Mouse (Mus musculus) midbrain, postnatal 0 days (tissue): Measurements from ENCODE around the gene Rps6kb2. TPM values are rescaled to one million over a fixed set of nuclear protein-coding genes. Genes with fewer than 3 reads are reported as not detected.

ENCODE experiments used
- ATAC-seq: fragments of 200-750 bp; cut with Nextera tagmentation; 2 replicates; pipeline ENCODE4 v1.8.0; 2017; ENCODE audit warnings: moderate number of reproducible peaks, mild to moderate bottlenecking, moderate TSS enrichment, moderate library complexity; ENCODE audit not compliant: low FRiP score
- DNase-seq: peaks from one replicate; pipeline ENCODE4 v3.0.0-alpha.2; 2015; ENCODE audit warnings: low spot score
- H3K27ac ChIP-seq: fragments of 300-500 bp; sonication (generic); 2 replicates; pipeline ENCODE4 v1.5.1; 2014; ENCODE audit warnings: low read depth, mild to moderate bottlenecking, low read length, mixed read lengths
- H3K27me3 ChIP-seq: fragments of 300-500 bp; sonication (generic); 2 replicates; pipeline ENCODE4 v1.6.1; 2014; ENCODE audit warnings: low read length, control low read depth, mixed read lengths; ENCODE audit not compliant: insufficient read depth
- H3K36me3 ChIP-seq: fragments of 300-500 bp; sonication (generic); 2 replicates; pipeline ENCODE4 v1.6.1; 2014; ENCODE audit warnings: low read length, control low read depth, mixed read lengths; ENCODE audit not compliant: insufficient read depth
- H3K4me1 ChIP-seq: fragments of 300-500 bp; sonication (generic); 2 replicates; pipeline ENCODE4 v1.6.1; 2014; ENCODE audit warnings: mild to moderate bottlenecking, control low read depth, antibody characterized with exemption, low read length, mixed read lengths; ENCODE audit not compliant: insufficient read depth
- H3K4me2 ChIP-seq: fragments of 300-500 bp; sonication (generic); 2 replicates; pipeline ENCODE4 v1.6.1; 2014; ENCODE audit warnings: low read depth, mild to moderate bottlenecking, low read length, mixed read lengths; ENCODE audit not compliant: poor library complexity, severe bottlenecking
- H3K4me3 ChIP-seq: fragments of 300-500 bp; sonication (generic); 2 replicates; pipeline ENCODE4 v1.5.1; 2014; ENCODE audit warnings: low read depth, mild to moderate bottlenecking, low read length, moderate library complexity
- H3K9ac ChIP-seq: fragments of 300-500 bp; sonication (generic); replicated peaks from 2 replicates; pipeline ENCODE4 v1.6.1; 2014; ENCODE audit warnings: mild to moderate bottlenecking, low read length, moderate library complexity, mixed read lengths; ENCODE audit not compliant: poor library complexity, severe bottlenecking
- H3K9me3 ChIP-seq: fragments of 300-500 bp; sonication (generic); 2 replicates; pipeline ENCODE4 v1.6.1; 2016; ENCODE audit warnings: low read length, control low read depth
- CTCF ChIP-seq: IDR thresholded peaks from 2 replicates; pipeline ENCODE4 v1.5.1; 2016; ENCODE audit warnings: antibody characterized with exemption, mild to moderate bottlenecking
- WGBS: fragments of 180-500 bp; shearing (Covaris S2); extraction: QIAGEN DNeasy Blood & Tissue Kit; methylation state at CpG from one replicate; pipeline ENCODE4 v1.1.7; 2014; 5-methylcytosine and 5-hydroxymethylcytosine counted together
- polyA plus RNA-seq: library from polyadenylated mRNA; unstranded; fragments of >200 nt; fragmentation: Nextera tagmentation; extraction: Ambion mirVana; gene quantifications from 2 replicates; pipeline ENCODE4 v1.2.1, GENCODE M21; 2015
- total RNA-seq: library from RNA; depleted of rRNA; stranded (reverse); fragments of >200 nt; gene quantifications from 2 replicates; pipeline ENCODE4 v1.2.3, GENCODE M21; 2014

Gene Rps6kb2
- total and polyA plus RNA-seq, 2 experiments from 2014 or later, result 23.5 to 62.8 TPM

- Histone ChIP-seq H3K36me3 (no peaks in the 10 kb centered on the region), H3K9ac (no peak overlapping the region), H3K4me1 (peaks cover 4% of the 10 kb centered on the region; the same call in 1 of the 2 replicates), H3K27ac (no peak overlapping the region), H3K9me3 (no peaks in the 10 kb centered on the region), H3K4me3 (no peak overlapping the region), H3K27me3 (no peaks in the 10 kb centered on the region), H3K4me2 (no peak overlapping the region)
- TF ChIP-seq CTCF, result no peak
- DNase-seq, result no peak
- ATAC-seq, result no peak
- WGBS, result 65% methylated on average over 2 of the region's 2 CpGs
Observed at GRCm38 (mm10) chr19:4183689-4184088, 20.5 kb upstream of the Rps6kb2 start.

GRCm38 (mm10) chr19:4181892-4182291 lies 18.7 kb upstream of the Rps6kb2 start:
- no peaks in the 10 kb centered on the region for H3K27me3 ChIP-seq
- peaks cover 4% of the 10 kb centered on the region; the same call in 1 of the 2 replicates for H3K4me1 ChIP-seq
- no peak overlapping the region for H3K9ac ChIP-seq
- H3K27ac ChIP-seq, result no peak overlapping the region
- no peaks in the 10 kb centered on the region for H3K9me3 ChIP-seq
- H3K36me3 ChIP-seq, result no peaks in the 10 kb centered on the region
- TF ChIP-seq CTCF, result no peak
- H3K4me3 ChIP-seq, result no peak overlapping the region
- WGBS, result 40% methylated on average over 3 of the region's 3 CpGs
- no peak overlapping the region for H3K4me2 ChIP-seq
- DNase-seq (peak; percentile 79), ATAC-seq (no peak)

- H3K36me3 ChIP-seq, result no peaks in the 10 kb centered on the region
- DNase-seq (no peak), ATAC-seq (no peak)
- H3K27me3 ChIP-seq, result no peaks in the 10 kb centered on the region
- H3K27ac ChIP-seq, result no peak overlapping the region
- peaks cover 4% of the 10 kb centered on the region; the same call in 1 of the 2 replicates for H3K4me1 ChIP-seq
- no peak overlapping the region for H3K4me2 ChIP-seq
- H3K4me3 ChIP-seq, result no peak overlapping the region
- no peak for TF ChIP-seq CTCF
- WGBS, result 88% methylated on average over 7 of the region's 7 CpGs
- H3K9me3 ChIP-seq, result no peaks in the 10 kb centered on the region
- no peak overlapping the region for H3K9ac ChIP-seq
Observed at GRCm38 (mm10) chr19:4180411-4180810, 17.3 kb upstream of the Rps6kb2 start.

- Histone ChIP-seq H3K4me1 (no peaks in the 10 kb centered on the region), H3K27me3 (no peaks in the 10 kb centered on the region), H3K4me3 (no peak within 1 kb of the TSS), H3K9me3 (no peaks in the 10 kb centered on the region), H3K4me2 (no peak within 1 kb of the TSS), H3K27ac (no peak within 1 kb of the TSS), H3K36me3 (no peaks in the 10 kb centered on the region), H3K9ac (no peak within 1 kb of the TSS; the same call in 1 of the 2 replicates)
- DNase-seq (no peak), ATAC-seq (0 out of 2 replicates have a peak, but pooled peaks have one; percentile 42)
- no peak for TF ChIP-seq CTCF
- 3% methylated on average over 11 of the region's 11 CpGs for WGBS
Observed at GRCm38 (mm10) chr19:4175368-4175947, 12.3 kb upstream of the Rps6kb2 start, which contains the start of gene Carns1. Gene Carns1 (minus strand): TSS chr19:4175479.

GRCm38 (mm10) chr19:4172925-4173324 lies 9.8 kb upstream of the Rps6kb2 start:
- ATAC-seq (no peak), DNase-seq (no peak)
- no peaks in the 10 kb centered on the region for H3K27me3 ChIP-seq
- TF ChIP-seq CTCF, result peak; percentile 15; the same call in 1 of the 2 replicates
- H3K4me1 ChIP-seq, result no peaks in the 10 kb centered on the region
- WGBS, result 56% methylated on average over 11 of the region's 11 CpGs
- no peaks in the 10 kb centered on the region for H3K9me3 ChIP-seq
- H3K4me2 ChIP-seq, result no peak overlapping the region
- no peak overlapping the region for H3K27ac ChIP-seq
- no peak overlapping the region for H3K4me3 ChIP-seq
- H3K9ac ChIP-seq, result 0 out of 2 replicates have a peak overlapping the region, but pooled peaks have one; percentile 13
- no peaks in the 10 kb centered on the region for H3K36me3 ChIP-seq

- DNase-seq (no peak), ATAC-seq (no peak)
- Histone ChIP-seq H3K4me1 (no peaks in the 10 kb centered on the region), H3K36me3 (no peaks in the 10 kb centered on the region), H3K9me3 (no peaks in the 10 kb centered on the region), H3K27me3 (no peaks in the 10 kb centered on the region), H3K27ac (no peak overlapping the region), H3K4me3 (no peak overlapping the region), H3K4me2 (no peak overlapping the region), H3K9ac (no peak overlapping the region)
- 64% methylated on average over 13 of the region's 13 CpGs for WGBS
- no peak for TF ChIP-seq CTCF
Observed at GRCm38 (mm10) chr19:4171393-4172290, 8.5 kb upstream of the Rps6kb2 start.
